Mouse (Mus musculus) neural tube, embryonic 13.5 days (tissue): ENCODE results near the gene Them7. TPM values are rescaled to one million over a fixed set of nuclear protein-coding genes. Genes with fewer than 3 reads are reported as not detected.
A peak's percentile ranks its signal among the peaks of the same experiment; 100 is the strongest.

ENCODE experiments used
- ATAC-seq: fragments of 200-750 bp; cut with Nextera tagmentation; 2 replicates; pipeline ENCODE4 v1.8.0; 2017; ENCODE audit warnings: low read depth, mild to moderate bottlenecking, moderate TSS enrichment, moderate library complexity
- H3K27ac ChIP-seq: fragments of 300-500 bp; sonication (generic); replicated peaks from 2 replicates; pipeline ENCODE4 v1.5.1; 2015; ENCODE audit warnings: moderate library complexity, mild to moderate bottlenecking, inconsistent platforms
- H3K27me3 ChIP-seq: fragments of 300-500 bp; sonication (generic); 2 replicates; pipeline ENCODE4 v1.6.1; 2015; ENCODE audit warnings: mild to moderate bottlenecking, inconsistent platforms
- H3K36me3 ChIP-seq: fragments of 300-500 bp; sonication (generic); 2 replicates; pipeline ENCODE4 v1.6.1; 2015; ENCODE audit warnings: mild to moderate bottlenecking, inconsistent platforms
- H3K4me1 ChIP-seq: fragments of 300-500 bp; sonication (generic); replicated peaks from 2 replicates; pipeline ENCODE4 v1.6.1; 2015; ENCODE audit warnings: inconsistent platforms
- H3K4me2 ChIP-seq: fragments of 300-500 bp; sonication (generic); 2 replicates; pipeline ENCODE4 v1.6.1; 2015; ENCODE audit warnings: inconsistent platforms, mild to moderate bottlenecking, moderate library complexity
- H3K4me3 ChIP-seq: fragments of 300-500 bp; sonication (generic); 2 replicates; pipeline ENCODE4 v1.5.1; 2015; ENCODE audit warnings: mild to moderate bottlenecking, inconsistent platforms
- H3K9ac ChIP-seq: fragments of 300-500 bp; sonication (generic); 2 replicates; pipeline ENCODE4 v1.6.1; 2015; ENCODE audit warnings: moderate library complexity, mild to moderate bottlenecking, inconsistent platforms
- H3K9me3 ChIP-seq: fragments of 300-500 bp; sonication (generic); 2 replicates; pipeline ENCODE4 v1.6.1; 2016; ENCODE audit warnings: inconsistent platforms
- WGBS: fragments of 180-500 bp; shearing (Covaris S2); methylation state at CpG from one replicate; pipeline ENCODE4 v1.1.7; 2015; 5-methylcytosine and 5-hydroxymethylcytosine counted together
- polyA plus RNA-seq: library from polyadenylated mRNA; unstranded; fragments of >200 nt; fragmentation: Nextera tagmentation; extraction: Ambion mirVana; gene quantifications from 2 replicates; pipeline ENCODE4 v1.2.1, GENCODE M21; 2015

Them7 gene
- polyA plus RNA-seq, 1 experiment from 2014 or later = not detected

- H3K36me3 ChIP-seq = no peaks in the 10 kb centered on the region
- no peak for ATAC-seq
- no peak overlapping the region for H3K4me2 ChIP-seq
- H3K4me1 ChIP-seq = no peaks in the 10 kb centered on the region
- no peak overlapping the region for H3K27ac ChIP-seq
- no peaks in the 10 kb centered on the region for H3K27me3 ChIP-seq
- 79% methylated on average over 2 of the region's 2 CpGs for WGBS
- no peak overlapping the region for H3K4me3 ChIP-seq
- H3K9me3 ChIP-seq = no peaks in the 10 kb centered on the region
- no peak overlapping the region for H3K9ac ChIP-seq
Measured at GRCm38 (mm10) chr2:105237841-105238240, 13.7 kb downstream of the Them7 start.

DNA sequence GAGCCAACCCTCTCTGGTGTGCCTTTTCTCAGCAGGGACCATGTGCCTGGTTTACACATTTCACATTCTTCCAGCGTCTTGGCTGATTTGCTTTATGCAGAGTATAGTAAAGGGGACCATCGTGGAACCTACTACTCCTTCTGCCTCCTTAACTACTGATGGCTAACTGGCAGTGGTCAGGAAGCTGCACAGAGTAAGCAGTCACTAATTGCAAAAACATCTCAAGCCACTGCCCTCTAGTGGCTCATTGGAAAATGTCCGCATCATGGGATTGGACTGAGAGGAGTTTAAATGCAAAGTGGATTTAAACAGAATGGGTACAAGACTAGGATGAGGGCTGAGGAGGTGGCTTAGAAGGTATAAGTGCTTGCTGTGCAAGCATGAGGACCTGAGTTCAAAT lies 14.7 kb downstream of the Them7 start:
- Histone ChIP-seq H3K9me3 (no peaks in the 10 kb centered on the region), H3K36me3 (no peaks in the 10 kb centered on the region), H3K4me1 (no peaks in the 10 kb centered on the region), H3K27me3 (no peaks in the 10 kb centered on the region), H3K9ac (no peak overlapping the region), H3K4me2 (no peak overlapping the region), H3K4me3 (no peak overlapping the region), H3K27ac (no peak overlapping the region)
- ATAC-seq = peak; percentile 50
- WGBS = 24% methylated on average over 3 of the region's 3 CpGs

DNA sequence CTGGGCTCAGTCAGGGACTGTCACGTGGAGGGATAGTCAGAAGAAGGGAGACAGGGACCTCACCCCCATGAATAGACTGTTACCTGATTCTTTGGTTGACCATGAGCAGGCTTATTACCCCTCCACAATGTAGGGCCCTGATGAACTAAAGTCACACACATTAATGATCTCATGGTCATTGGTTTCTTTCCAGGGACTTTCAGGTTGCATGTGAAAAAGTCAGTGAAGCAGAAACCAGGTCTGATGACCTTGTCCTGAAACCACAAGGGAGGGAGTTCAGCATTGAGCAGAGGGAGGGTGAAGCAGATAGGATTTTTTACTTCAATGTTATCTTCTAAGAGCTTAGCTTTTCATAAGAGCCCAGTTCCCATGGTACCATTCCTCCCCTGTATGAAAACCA lies 16.5 kb downstream of the Them7 start:
- 74% methylated on average over 1 of the region's 1 CpGs for WGBS
- no peak overlapping the region for H3K9ac ChIP-seq
- no peaks in the 10 kb centered on the region for H3K27me3 ChIP-seq
- no peak overlapping the region for H3K4me3 ChIP-seq
- H3K27ac ChIP-seq = no peak overlapping the region
- H3K36me3 ChIP-seq = no peaks in the 10 kb centered on the region
- no peaks in the 10 kb centered on the region for H3K4me1 ChIP-seq
- no peak for ATAC-seq
- H3K9me3 ChIP-seq = no peaks in the 10 kb centered on the region
- H3K4me2 ChIP-seq = no peak overlapping the region

- no peaks in the 10 kb centered on the region for H3K4me1 ChIP-seq
- H3K4me2 ChIP-seq = no peak overlapping the region
- H3K27ac ChIP-seq = no peak overlapping the region
- no peaks in the 10 kb centered on the region for H3K36me3 ChIP-seq
- no peak overlapping the region for H3K9ac ChIP-seq
- no peak for ATAC-seq
- no peaks in the 10 kb centered on the region for H3K9me3 ChIP-seq
- no peak overlapping the region for H3K4me3 ChIP-seq
- no peaks in the 10 kb centered on the region for H3K27me3 ChIP-seq
- WGBS = 67% methylated on average over 7 of the region's 7 CpGs
Measured at GRCm38 (mm10) chr2:105242940-105243339, 18.8 kb downstream of the Them7 start.

DNA sequence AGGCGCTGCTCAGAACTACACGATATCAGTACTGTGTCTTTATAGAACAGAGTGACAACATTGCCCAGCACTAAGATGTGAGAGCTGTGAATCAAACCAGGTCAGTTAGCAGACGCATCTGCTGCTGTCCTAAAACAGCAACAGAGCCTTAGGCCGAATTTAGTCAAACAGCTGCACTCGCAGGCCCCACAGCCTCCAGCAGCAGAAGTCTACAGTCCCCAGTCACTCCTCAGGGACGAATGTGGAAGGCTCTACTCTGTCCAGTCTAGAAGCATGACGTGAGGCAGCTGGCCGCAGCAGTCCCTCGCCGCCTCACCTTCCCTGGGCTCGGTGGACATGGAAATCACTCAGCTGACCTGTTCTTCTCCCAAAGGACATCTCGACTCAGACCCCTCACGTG lies 20.6 kb downstream of the Them7 start:
- Histone ChIP-seq H3K9me3 (no peaks in the 10 kb centered on the region), H3K4me1 (no peaks in the 10 kb centered on the region), H3K36me3 (no peaks in the 10 kb centered on the region), H3K9ac (no peak overlapping the region), H3K4me3 (no peak overlapping the region), H3K4me2 (no peak overlapping the region), H3K27me3 (no peaks in the 10 kb centered on the region), H3K27ac (no peak overlapping the region)
- 67% methylated on average over 13 of the region's 13 CpGs for WGBS
- ATAC-seq = no peak

GRCm38 (mm10) chr2:105251978-105252377 lies 27.9 kb downstream of the Them7 start:
- no peak for ATAC-seq
- Histone ChIP-seq H3K4me1 (no peaks in the 10 kb centered on the region), H3K27ac (no peak overlapping the region), H3K27me3 (peaks cover 11% of the 10 kb centered on the region), H3K4me2 (no peak overlapping the region), H3K9me3 (no peaks in the 10 kb centered on the region), H3K36me3 (no peaks in the 10 kb centered on the region), H3K4me3 (no peak overlapping the region), H3K9ac (no peak overlapping the region)
- 73% methylated on average over 3 of the region's 3 CpGs for WGBS

DNA sequence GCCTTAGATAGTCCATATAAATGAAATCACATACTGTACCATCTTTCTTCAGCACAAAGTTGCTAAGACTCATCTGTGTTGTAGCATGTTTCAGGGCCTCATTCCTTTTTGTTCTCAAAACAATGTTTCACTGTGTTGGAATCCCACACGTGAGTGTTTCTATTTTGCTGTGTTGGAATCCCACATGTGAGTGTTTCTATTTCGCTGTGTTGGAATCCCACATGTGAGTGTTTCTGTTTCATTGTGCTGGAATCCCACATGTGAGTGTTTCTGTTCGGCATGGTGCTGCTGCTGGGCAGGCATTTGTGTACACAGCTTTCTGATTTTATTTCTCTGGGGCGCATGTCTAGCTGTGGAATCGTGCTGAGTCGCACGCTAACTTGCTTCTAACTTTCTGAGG lies 28.7 kb downstream of the Them7 start:
- ATAC-seq = 0 out of 2 replicates have a peak, but pooled peaks have one; percentile 81
- H3K4me1 ChIP-seq = no peaks in the 10 kb centered on the region
- H3K9me3 ChIP-seq = no peaks in the 10 kb centered on the region
- peaks cover 11% of the 10 kb centered on the region for H3K27me3 ChIP-seq
- no peak overlapping the region for H3K4me2 ChIP-seq
- no peaks in the 10 kb centered on the region for H3K36me3 ChIP-seq
- no peak overlapping the region for H3K9ac ChIP-seq
- no peak overlapping the region for H3K4me3 ChIP-seq
- WGBS = 67% methylated on average over 7 of the region's 7 CpGs
- H3K27ac ChIP-seq = no peak overlapping the region

DNA sequence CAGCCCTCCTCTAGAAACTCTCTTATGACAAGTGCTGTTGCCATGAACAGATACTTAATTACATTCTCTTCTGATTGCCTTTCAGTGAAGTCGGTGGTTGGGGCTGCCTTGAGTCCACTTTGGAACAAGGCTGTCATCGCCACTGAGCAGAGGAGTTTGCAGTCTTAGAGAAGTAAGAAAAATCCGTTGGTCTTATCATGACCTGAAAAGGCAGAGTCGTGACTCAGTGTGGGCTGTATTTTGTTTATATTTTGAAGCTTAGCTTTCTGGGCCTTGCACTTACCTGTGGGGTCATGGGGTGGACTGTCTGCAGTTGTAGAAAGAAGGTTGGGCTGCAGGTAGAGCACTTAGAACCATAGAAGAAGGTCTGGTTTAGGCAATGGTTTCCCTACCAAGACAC lies 31.3 kb downstream of the Them7 start:
- 73% methylated on average over 4 of the region's 4 CpGs for WGBS
- Histone ChIP-seq H3K27me3 (peaks cover 11% of the 10 kb centered on the region), H3K4me2 (no peak overlapping the region), H3K27ac (no peak overlapping the region), H3K36me3 (no peaks in the 10 kb centered on the region), H3K4me3 (no peak overlapping the region), H3K4me1 (no peaks in the 10 kb centered on the region), H3K9ac (no peak overlapping the region), H3K9me3 (no peaks in the 10 kb centered on the region)
- no peak for ATAC-seq

- H3K4me2 ChIP-seq = no peak overlapping the region
- no peaks in the 10 kb centered on the region for H3K9me3 ChIP-seq
- H3K27ac ChIP-seq = no peak overlapping the region
- H3K36me3 ChIP-seq = no peaks in the 10 kb centered on the region
- H3K4me3 ChIP-seq = no peak overlapping the region
- no peak overlapping the region for H3K9ac ChIP-seq
- WGBS = 64% methylated on average over 2 of the region's 2 CpGs
- ATAC-seq = 0 out of 2 replicates have a peak, but pooled peaks have one; percentile 27
- H3K27me3 ChIP-seq = peaks cover 11% of the 10 kb centered on the region
- no peaks in the 10 kb centered on the region for H3K4me1 ChIP-seq
Measured at GRCm38 (mm10) chr2:105256427-105257071, 32.4 kb downstream of the Them7 start.

GRCm38 (mm10) chr2:105257376-105257775 lies 33.3 kb downstream of the Them7 start:
- Histone ChIP-seq H3K4me3 (no peak overlapping the region), H3K9ac (no peak overlapping the region), H3K4me1 (no peaks in the 10 kb centered on the region), H3K9me3 (no peaks in the 10 kb centered on the region), H3K4me2 (no peak overlapping the region), H3K27ac (no peak overlapping the region), H3K27me3 (peaks cover 11% of the 10 kb centered on the region), H3K36me3 (no peaks in the 10 kb centered on the region)
- WGBS = 65% methylated on average over 2 of the region's 2 CpGs
- no peak for ATAC-seq

DNA sequence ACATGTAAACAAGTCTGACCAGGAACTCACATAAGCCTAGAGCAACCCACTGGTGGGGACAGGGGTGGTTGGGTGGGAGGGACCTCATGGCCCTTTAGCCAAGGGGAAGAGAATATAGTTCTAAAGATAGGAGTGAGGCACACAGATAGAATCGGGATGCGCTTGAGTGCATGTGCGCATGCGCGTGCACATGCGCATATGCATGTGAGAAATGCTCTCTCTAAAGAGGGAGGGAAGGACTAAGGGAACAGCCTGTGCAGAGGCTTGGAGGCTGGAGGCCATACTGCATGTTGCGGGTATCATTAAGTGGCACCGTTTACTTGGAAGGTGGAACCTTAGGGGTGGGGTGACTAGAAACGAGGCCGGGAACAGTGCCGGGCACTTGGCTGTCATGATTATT lies 37.2 kb downstream of the Them7 start:
- Histone ChIP-seq H3K27ac (no peak overlapping the region), H3K9ac (no peak overlapping the region), H3K4me1 (no peaks in the 10 kb centered on the region), H3K9me3 (no peaks in the 10 kb centered on the region), H3K4me3 (no peak overlapping the region), H3K4me2 (no peak overlapping the region), H3K36me3 (no peaks in the 10 kb centered on the region), H3K27me3 (no peaks in the 10 kb centered on the region; the same call in 1 of the 2 replicates)
- WGBS = 77% methylated on average over 11 of the region's 11 CpGs
- no peak for ATAC-seq

- no peak overlapping the region for H3K4me2 ChIP-seq
- H3K36me3 ChIP-seq = no peaks in the 10 kb centered on the region
- H3K9me3 ChIP-seq = no peaks in the 10 kb centered on the region
- H3K27me3 ChIP-seq = no peaks in the 10 kb centered on the region; the same call in 1 of the 2 replicates
- no peak overlapping the region for H3K27ac ChIP-seq
- H3K4me1 ChIP-seq = no peaks in the 10 kb centered on the region
- 28% methylated on average over 2 of the region's 2 CpGs for WGBS
- no peak for ATAC-seq
- no peak overlapping the region for H3K4me3 ChIP-seq
- no peak overlapping the region for H3K9ac ChIP-seq
Measured at GRCm38 (mm10) chr2:105263219-105263618, 39.1 kb downstream of the Them7 start.
